Comparison of ENCODE assay signal across 23 mouse cellular contexts in genomic region chr17:48493986-48494385, GRCm38 (mm10). TPM values are rescaled to one million over a fixed set of nuclear protein-coding genes. Genes with fewer than 3 reads are reported as not detected.
A peak's percentile ranks its signal among the peaks of the same experiment; 100 is the strongest.
DNase-seq lines count a peak whose midpoint lies in the region; ATAC-seq lines count a peak whose summit lies in the region.
"Had no signal": no experiment of that assay in that cellular context is flagged by ENCODE, and none has a peak within 500 bp of the region (broad histone marks: within the 10 kb centered on the region; RNA-seq: fewer than 3 reads in every experiment).

No protein-coding gene starts in this region.

- H3K9me3 ChIP-seq in hindbrain, embryonic 12.5 days (replicated peaks): no peaks in the 10 kb centered on the region
- no peaks in the 10 kb centered on the region for H3K9me3 ChIP-seq in hindbrain, embryonic 14.5 days (ENCODE audit: control insufficient read depth, low read length)
- H3K9me3 ChIP-seq in neural tube, embryonic 13.5 days: no peaks in the 10 kb centered on the region
- no peaks in the 10 kb centered on the region for H3K9me3 ChIP-seq in intestine, embryonic 16.5 days (ENCODE audit: control insufficient read depth, low read length)
- H3K9me3 ChIP-seq: embryonic facial prominence, embryonic 15.5 days; limb, embryonic 12.5 days; liver, embryonic 12.5 days; megakaryocyte, embryonic 14.5 days had no signal

- peak; percentile 24 to 31 for DNase-seq in adrenal gland, adult (ENCODE audit: inconsistent age in 2 of 2, low spot score in 1 of 2)
- DNase-seq in adrenal gland, adult 18-20 months (ENCODE audit: low spot score in 2 of 2): no peak
- DNase-seq in hindbrain, embryonic 14.5 days (ENCODE audit: low spot score): no peak
- no peak for DNase-seq in neural tube, embryonic 10.5 days (ENCODE audit: extremely low spot score, low spot score)
- no peak for DNase-seq in thymus, postnatal 36 days
- DNase-seq: cerebellum, adult 11 months; cerebellum, postnatal 10 days; gastrocnemius, postnatal 25 days; heart, adult 2 months; heart, postnatal 4 days; kidney, adult 9 months; kidney, postnatal 25 days; layer of hippocampus, adult 9-11 months; lung, adult 2 months; retina, postnatal 1 day had no signal

- 69% methylated on average over 8 of the region's 8 CpGs for WGBS in hindbrain, embryonic 12.5 days
- WGBS in hindbrain, embryonic 14.5 days: 54% methylated on average over 8 of the region's 8 CpGs
- WGBS in neural tube, embryonic 13.5 days: 65% methylated on average over 8 of the region's 8 CpGs
- 59% methylated on average over 8 of the region's 8 CpGs for WGBS in intestine, embryonic 16.5 days

- H3K9ac ChIP-seq in hindbrain, embryonic 12.5 days: no peak overlapping the region
- no peak overlapping the region for H3K9ac ChIP-seq in hindbrain, embryonic 14.5 days
- no peak overlapping the region for H3K9ac ChIP-seq in neural tube, embryonic 13.5 days
- H3K9ac ChIP-seq in intestine, embryonic 16.5 days (ENCODE audit: low read depth, low read length): no peak overlapping the region
- H3K9ac ChIP-seq: embryonic facial prominence, embryonic 15.5 days; limb, embryonic 12.5 days; liver, embryonic 12.5 days had no signal

- no peak overlapping the region for H3K27ac ChIP-seq in hindbrain, embryonic 12.5 days
- no peak overlapping the region for H3K27ac ChIP-seq in hindbrain, embryonic 14.5 days
- no peak overlapping the region for H3K27ac ChIP-seq in neural tube, embryonic 13.5 days (replicated peaks)
- H3K27ac ChIP-seq in intestine, embryonic 16.5 days (ENCODE audit: low read length): no peak overlapping the region
- H3K27ac ChIP-seq: embryonic facial prominence, embryonic 15.5 days; heart, adult 2 months; left cerebral cortex, adult 2 months; limb, embryonic 12.5 days; liver, embryonic 12.5 days had no signal

- 0 out of 2 replicates have a peak, but pooled peaks cover 4% of the 10 kb centered on the region for H3K4me1 ChIP-seq in hindbrain, embryonic 12.5 days
- no peaks in the 10 kb centered on the region for H3K4me1 ChIP-seq in hindbrain, embryonic 14.5 days (replicated peaks; ENCODE audit: control insufficient read depth, insufficient read depth, low read length)
- no peaks in the 10 kb centered on the region for H3K4me1 ChIP-seq in neural tube, embryonic 13.5 days (replicated peaks)
- H3K4me1 ChIP-seq in intestine, embryonic 16.5 days (ENCODE audit: control insufficient read depth, insufficient read depth, low read length): peaks cover 6% of the 10 kb centered on the region; the same call in 1 of the 2 replicates
- H3K4me1 ChIP-seq: embryonic facial prominence, embryonic 15.5 days; liver, embryonic 12.5 days; megakaryocyte, embryonic 14.5 days had no signal

- no peak overlapping the region for H3K4me2 ChIP-seq in hindbrain, embryonic 12.5 days (replicated peaks)
- no peak overlapping the region for H3K4me2 ChIP-seq in hindbrain, embryonic 14.5 days (replicated peaks)
- H3K4me2 ChIP-seq in neural tube, embryonic 13.5 days: no peak overlapping the region
- no peak overlapping the region for H3K4me2 ChIP-seq in intestine, embryonic 16.5 days (ENCODE audit: low read depth, low read length)
- H3K4me2 ChIP-seq: embryonic facial prominence, embryonic 15.5 days; limb, embryonic 12.5 days; liver, embryonic 12.5 days had no signal

- H3K36me3 ChIP-seq in hindbrain, embryonic 12.5 days: no peaks in the 10 kb centered on the region
- no peaks in the 10 kb centered on the region for H3K36me3 ChIP-seq in hindbrain, embryonic 14.5 days (replicated peaks; ENCODE audit: control insufficient read depth, insufficient read depth)
- no peaks in the 10 kb centered on the region for H3K36me3 ChIP-seq in neural tube, embryonic 13.5 days
- H3K36me3 ChIP-seq in intestine, embryonic 16.5 days (ENCODE audit: control insufficient read depth, insufficient read depth, low read length): no peaks in the 10 kb centered on the region
- H3K36me3 ChIP-seq: embryonic facial prominence, embryonic 15.5 days; limb, embryonic 12.5 days; liver, embryonic 12.5 days had no signal

- ATAC-seq in hindbrain, embryonic 12.5 days (ENCODE audit: low FRiP score): peak; percentile 67; the same call in 1 of the 2 replicates
- no peak; the same call in 1 of the 2 replicates for ATAC-seq in hindbrain, embryonic 14.5 days (ENCODE audit: low FRiP score)
- peak; percentile 63 for ATAC-seq in neural tube, embryonic 13.5 days (ENCODE audit: low read depth)
- ATAC-seq in intestine, embryonic 16.5 days: peak; percentile 32
- ATAC-seq: liver, embryonic 12.5 days had no signal

- H3K4me3 ChIP-seq in hindbrain, embryonic 12.5 days: no peak overlapping the region
- H3K4me3 ChIP-seq in hindbrain, embryonic 14.5 days (replicated peaks; ENCODE audit: low read length): no peak overlapping the region
- H3K4me3 ChIP-seq in neural tube, embryonic 13.5 days: no peak overlapping the region
- H3K4me3 ChIP-seq in intestine, embryonic 16.5 days (ENCODE audit: low read length): no peak overlapping the region
- H3K4me3 ChIP-seq: embryonic facial prominence, embryonic 15.5 days; heart, adult 2 months; left cerebral cortex, adult 2 months; limb, embryonic 12.5 days; liver, embryonic 12.5 days; megakaryocyte, embryonic 14.5 days had no signal

- H3K27me3 ChIP-seq in hindbrain, embryonic 12.5 days: no peaks in the 10 kb centered on the region
- H3K27me3 ChIP-seq in hindbrain, embryonic 14.5 days (ENCODE audit: control insufficient read depth, insufficient read depth, low read length): no peaks in the 10 kb centered on the region
- no peaks in the 10 kb centered on the region for H3K27me3 ChIP-seq in neural tube, embryonic 13.5 days
- no peaks in the 10 kb centered on the region for H3K27me3 ChIP-seq in intestine, embryonic 16.5 days (replicated peaks; ENCODE audit: control insufficient read depth, insufficient read depth, low read length)
- H3K27me3 ChIP-seq: embryonic facial prominence, embryonic 15.5 days; limb, embryonic 12.5 days; megakaryocyte, embryonic 14.5 days had no signal

RNA-seq across cellular contexts. Expression of gene Unc5cl, which starts 39.3 kb away (rescaled TPM):
- total RNA-seq in adrenal gland, adult 18-20 months (2021): under 1 TPM in 1 of 2 experiments, not detected in 1; 0.19 TPM
- 0.26 and 0.49 TPM in 2 replicates for polyA plus RNA-seq in hindbrain, embryonic 12.5 days (2016; fragmentation: Nextera tagmentation; extraction: Ambion mirVana)
- polyA plus RNA-seq in hindbrain, embryonic 14.5 days (2014; fragmentation: Nextera tagmentation; extraction: Ambion mirVana): 0.37 and 0.42 TPM in 2 replicates
- 0.17 and 0.18 TPM in 2 replicates for polyA plus RNA-seq in neural tube, embryonic 13.5 days (2015; fragmentation: Nextera tagmentation; extraction: Ambion mirVana)
- polyA plus RNA-seq in intestine, embryonic 16.5 days (2015; fragmentation: Nextera tagmentation; extraction: Ambion mirVana): 47.2 and 49.3 TPM in 2 replicates
- total RNA-seq: gastrocnemius, postnatal 25 days had no signal
- polyA plus RNA-seq: embryonic facial prominence, embryonic 15.5 days had no signal

RNA-seq across cellular contexts. Expression of gene Tspo2, which starts 42.7 kb away (rescaled TPM):
- total RNA-seq in adrenal gland, adult 18-20 months (2021): not detected
- polyA plus RNA-seq in hindbrain, embryonic 12.5 days (2016; fragmentation: Nextera tagmentation; extraction: Ambion mirVana): 1.9 and 2.5 TPM in 2 replicates
- polyA plus RNA-seq in hindbrain, embryonic 14.5 days (2014; fragmentation: Nextera tagmentation; extraction: Ambion mirVana): 1.0 and 1.2 TPM in 2 replicates
- polyA plus RNA-seq in neural tube, embryonic 13.5 days (2015; fragmentation: Nextera tagmentation; extraction: Ambion mirVana): 0.47 and 1.3 TPM in 2 replicates
- 4.5 and 4.7 TPM in 2 replicates for polyA plus RNA-seq in intestine, embryonic 16.5 days (2015; fragmentation: Nextera tagmentation; extraction: Ambion mirVana)
- total RNA-seq: gastrocnemius, postnatal 25 days; left cerebral cortex, adult 2 months had no signal

Comparison
In these comparisons a context has a peak if more than half of its experiments do, and no peak if none do; other contexts are left out.
1. DNase-seq: peak in adrenal gland, adult (2 of 2); none in adrenal gland, adult 18-20 months (0 of 2), hindbrain, embryonic 14.5 days (single experiment), neural tube, embryonic 10.5 days (single experiment) and thymus, postnatal 36 days (0 of 2).
2. RNA of gene Unc5cl, which starts 39.3 kb away (polyA plus RNA-seq): 47.2 to 49.3 TPM in intestine, embryonic 16.5 days; 0.26 to 0.49 TPM in hindbrain, embryonic 12.5 days, 0.37 to 0.42 TPM in hindbrain, embryonic 14.5 days and 0.17 to 0.18 TPM in neural tube, embryonic 13.5 days; every median in the first group is over 10 times any median in the second.